Comparison of ENCODE assay signal across 12 mouse cellular contexts in the genomic region with DNA sequence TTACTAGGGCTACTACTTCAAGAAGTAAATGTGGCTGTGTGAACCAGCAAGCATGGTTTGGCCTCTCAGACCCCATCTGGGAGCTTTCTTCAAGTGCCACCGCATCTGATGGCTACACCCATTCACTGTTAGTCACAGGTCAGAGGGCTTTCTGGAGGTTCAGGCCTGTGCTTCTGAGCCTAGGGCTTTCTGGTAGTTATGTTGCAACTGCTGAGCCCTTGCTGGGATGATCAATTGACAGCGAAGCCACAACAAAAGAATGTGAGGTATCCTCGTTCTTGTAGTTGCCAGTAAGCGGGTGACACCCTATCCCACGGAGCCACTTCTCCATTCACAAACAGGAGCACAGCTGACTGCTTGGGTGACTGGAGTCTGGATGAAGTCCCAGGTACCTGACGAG.
"Had no signal": no experiment of that assay in that cellular context is flagged by ENCODE, and none has a peak within 500 bp of the region (broad histone marks: within the 10 kb centered on the region; RNA-seq: fewer than 3 reads in every experiment).

No protein-coding gene starts in this region.

- H3K9me3 ChIP-seq: liver, embryonic 13.5 days; midbrain, embryonic 12.5 days; midbrain, embryonic 15.5 days; neural tube, embryonic 13.5 days had no signal

- H3K36me3 ChIP-seq: liver, embryonic 13.5 days; midbrain, embryonic 12.5 days; midbrain, embryonic 15.5 days had no signal

- H3K27me3 ChIP-seq: midbrain, embryonic 15.5 days had no signal

- H3K4me3 ChIP-seq: layer of hippocampus, adult 2 months; liver, embryonic 13.5 days; midbrain, embryonic 12.5 days; midbrain, embryonic 15.5 days; neural tube, embryonic 13.5 days had no signal

- H3K27ac ChIP-seq: layer of hippocampus, adult 2 months; liver, embryonic 13.5 days; midbrain, embryonic 12.5 days; midbrain, embryonic 15.5 days; neural tube, embryonic 13.5 days had no signal

- ATAC-seq: midbrain, embryonic 15.5 days had no signal

- DNase-seq: kidney, postnatal 25 days; layer of hippocampus, adult 9-11 months; liver, embryonic 13.5 days; lung, adult 2 months; lung, postnatal 14 days; lung, postnatal 4 days; thymus, adult 18-20 months; thymus, postnatal 36 days had no signal

- H3K9ac ChIP-seq: liver, embryonic 13.5 days; midbrain, embryonic 12.5 days; midbrain, embryonic 15.5 days; neural tube, embryonic 13.5 days had no signal

- H3K4me2 ChIP-seq: liver, embryonic 13.5 days; midbrain, embryonic 12.5 days; midbrain, embryonic 15.5 days; neural tube, embryonic 13.5 days had no signal

- H3K4me1 ChIP-seq: midbrain, embryonic 12.5 days; midbrain, embryonic 15.5 days; neural tube, embryonic 13.5 days had no signal
